Mouse (Mus musculus): ENCODE measurements around the gene Gmppa. TPM values are rescaled to one million over a fixed set of nuclear protein-coding genes. Genes with fewer than 3 reads are reported as not detected.
A peak's percentile ranks its signal among the peaks of the same experiment; 100 is the strongest.

Gene Gmppa
- polyA plus RNA-seq, 1 experiment from 2014 or later, result 57.2 TPM

DNA sequence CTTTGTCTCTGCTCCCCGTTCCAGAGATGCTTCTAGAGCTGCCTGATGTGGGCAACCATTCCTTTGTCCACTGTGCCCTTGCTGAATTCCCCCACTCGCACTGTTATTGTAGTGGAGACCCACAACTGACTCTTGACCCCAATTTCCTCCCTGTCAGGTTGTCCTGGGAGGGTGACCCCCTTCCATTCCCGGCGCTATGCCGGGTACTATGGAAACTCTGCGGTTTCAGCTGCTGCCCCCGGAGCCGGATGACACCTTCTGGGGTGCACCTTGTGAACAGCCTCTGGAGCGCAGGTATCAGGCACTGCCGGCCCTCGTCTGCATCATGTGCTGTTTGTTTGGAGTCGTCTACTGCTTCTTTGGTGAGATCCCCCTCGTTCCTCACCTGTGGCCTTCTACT is 44.3 kb downstream of the Gmppa start:
- H3K4me3 ChIP-seq (ENCODE audit: low read depth, low read length), result no peak overlapping the region; the same call in 1 of the 2 replicates
- peak overlapping the region; percentile 83 for H3K4me2 ChIP-seq
- no peaks in the 10 kb centered on the region for H3K9me3 ChIP-seq (replicated peaks; ENCODE audit: control insufficient read depth, low read length)
- ATAC-seq (replicated peaks; ENCODE audit: insufficient number of reproducible peaks, low FRiP score, low TSS enrichment), result no peak
- peaks cover 17% of the 10 kb centered on the region for H3K36me3 ChIP-seq (ENCODE audit: control insufficient read depth, insufficient read depth, low read length)
- no peak overlapping the region for H3K27ac ChIP-seq (ENCODE audit: low read depth, low read length)
- 19% methylated on average over 13 of the region's 13 CpGs for WGBS (ENCODE audit: insufficient replicate concordance)
- H3K27me3 ChIP-seq (ENCODE audit: control insufficient read depth, insufficient read depth, low read length), result peaks cover 55% of the 10 kb centered on the region
- H3K9ac ChIP-seq (ENCODE audit: low read depth, low read length), result no peak overlapping the region
- peaks cover 27% of the 10 kb centered on the region for H3K4me1 ChIP-seq (ENCODE audit: control insufficient read depth, insufficient read depth, low read length)

DNA sequence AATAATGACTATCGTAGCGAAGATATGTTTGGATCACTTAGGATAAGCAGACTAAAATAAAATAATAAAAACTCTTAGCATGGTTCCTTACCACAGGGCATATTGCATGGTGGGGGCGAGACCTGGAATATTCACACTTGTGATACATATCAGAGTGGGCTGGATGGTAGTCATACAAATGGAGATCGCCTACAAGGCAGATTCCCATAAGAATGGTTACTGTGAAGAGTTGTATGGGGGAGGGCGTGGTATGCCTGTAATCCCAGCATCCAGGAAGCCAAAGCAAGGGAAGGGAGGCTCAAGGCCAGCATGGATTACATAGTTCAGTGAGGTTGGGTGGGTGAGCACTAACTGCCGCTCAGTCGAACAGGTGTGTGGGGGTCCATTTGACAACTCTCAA is 45.0 kb downstream of the Gmppa start:
- 77% methylated on average over 7 of the region's 7 CpGs for WGBS (ENCODE audit: insufficient replicate concordance)
- Histone ChIP-seq H3K36me3 (ENCODE audit: control insufficient read depth, insufficient read depth, low read length) (peaks cover 10% of the 10 kb centered on the region), H3K4me3 (ENCODE audit: low read depth, low read length) (no peak overlapping the region), H3K27ac (ENCODE audit: low read depth, low read length) (no peak overlapping the region), H3K4me1 (ENCODE audit: control insufficient read depth, insufficient read depth, low read length) (peaks cover 27% of the 10 kb centered on the region), H3K4me2 (no peak overlapping the region), H3K27me3 (ENCODE audit: control insufficient read depth, insufficient read depth, low read length) (peaks cover 56% of the 10 kb centered on the region), H3K9ac (ENCODE audit: low read depth, low read length) (no peak overlapping the region), H3K9me3 (replicated peaks; ENCODE audit: control insufficient read depth, low read length) (no peaks in the 10 kb centered on the region)
- no peak for ATAC-seq (replicated peaks; ENCODE audit: insufficient number of reproducible peaks, low FRiP score, low TSS enrichment)

DNA sequence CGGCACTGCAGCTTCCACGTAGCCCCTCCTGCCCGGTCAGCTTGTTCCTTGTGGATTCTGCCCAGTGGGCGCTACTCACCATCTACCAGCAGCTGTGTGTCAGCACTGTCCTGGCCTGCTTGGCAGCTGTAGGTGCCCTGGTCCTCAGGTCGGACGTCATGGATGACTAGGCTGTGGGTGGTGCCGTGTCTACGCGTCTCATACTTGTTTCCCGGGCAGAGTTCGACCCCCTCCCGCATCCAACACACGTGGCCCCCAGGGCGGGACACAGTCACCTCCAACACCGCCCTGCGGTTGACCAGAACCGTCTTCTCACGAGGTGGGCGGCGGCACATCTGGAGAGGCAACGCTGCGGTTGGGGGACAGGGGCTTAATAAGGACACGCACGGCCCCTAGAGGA is 50.8 kb downstream of the Gmppa start:
- ATAC-seq (replicated peaks; ENCODE audit: insufficient number of reproducible peaks, low FRiP score, low TSS enrichment), result no peak
- Histone ChIP-seq H3K9ac (ENCODE audit: low read depth, low read length) (no peak overlapping the region; the same call in 1 of the 2 replicates), H3K4me1 (ENCODE audit: control insufficient read depth, insufficient read depth, low read length) (peaks cover 14% of the 10 kb centered on the region), H3K9me3 (replicated peaks; ENCODE audit: control insufficient read depth, low read length) (no peaks in the 10 kb centered on the region), H3K27ac (ENCODE audit: low read depth, low read length) (no peak overlapping the region), H3K4me3 (ENCODE audit: low read depth, low read length) (no peak overlapping the region), H3K36me3 (ENCODE audit: control insufficient read depth, insufficient read depth, low read length) (peaks cover 18% of the 10 kb centered on the region; the same call in 1 of the 2 replicates), H3K27me3 (ENCODE audit: control insufficient read depth, insufficient read depth, low read length) (peaks cover 66% of the 10 kb centered on the region), H3K4me2 (peak overlapping the region; percentile 69; the same call in 1 of the 2 replicates)
- 14% methylated on average over 24 of the region's 24 CpGs for WGBS (ENCODE audit: insufficient replicate concordance)

DNA sequence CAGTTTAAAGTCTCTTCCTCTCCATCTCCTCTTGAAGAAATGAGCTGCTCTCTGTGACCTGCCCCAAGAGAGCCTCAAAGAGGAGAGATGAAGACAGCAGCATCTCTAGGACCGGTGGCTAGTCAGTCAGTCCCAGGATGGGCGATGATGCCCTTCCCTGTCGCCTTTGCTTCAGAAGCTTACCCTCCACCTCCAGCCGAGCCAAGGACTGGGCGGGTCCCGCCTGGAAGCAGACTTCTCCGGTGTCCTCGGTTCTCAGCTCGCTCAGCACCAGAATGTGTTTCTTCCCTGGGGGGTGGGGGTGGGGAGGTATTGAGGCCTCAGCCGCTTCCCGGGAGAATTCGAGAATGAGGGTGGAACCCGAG is 51.3 kb downstream of the Gmppa start:
- peaks cover 14% of the 10 kb centered on the region for H3K4me1 ChIP-seq (ENCODE audit: control insufficient read depth, insufficient read depth, low read length)
- no peak overlapping the region for H3K27ac ChIP-seq (ENCODE audit: low read depth, low read length)
- H3K4me2 ChIP-seq, result peak overlapping the region; percentile 69
- no peak for ATAC-seq (replicated peaks; ENCODE audit: insufficient number of reproducible peaks, low FRiP score, low TSS enrichment)
- peaks cover 22% of the 10 kb centered on the region; the same call in 1 of the 2 replicates for H3K36me3 ChIP-seq (ENCODE audit: control insufficient read depth, insufficient read depth, low read length)
- 8% methylated on average over 13 of the region's 13 CpGs for WGBS (ENCODE audit: insufficient replicate concordance)
- no peak overlapping the region; the same call in 1 of the 2 replicates for H3K9ac ChIP-seq (ENCODE audit: low read depth, low read length)
- H3K9me3 ChIP-seq (replicated peaks; ENCODE audit: control insufficient read depth, low read length), result no peaks in the 10 kb centered on the region
- peak overlapping the region; percentile 52 for H3K4me3 ChIP-seq (ENCODE audit: low read depth, low read length)
- peaks cover 62% of the 10 kb centered on the region for H3K27me3 ChIP-seq (ENCODE audit: control insufficient read depth, insufficient read depth, low read length)

DNA sequence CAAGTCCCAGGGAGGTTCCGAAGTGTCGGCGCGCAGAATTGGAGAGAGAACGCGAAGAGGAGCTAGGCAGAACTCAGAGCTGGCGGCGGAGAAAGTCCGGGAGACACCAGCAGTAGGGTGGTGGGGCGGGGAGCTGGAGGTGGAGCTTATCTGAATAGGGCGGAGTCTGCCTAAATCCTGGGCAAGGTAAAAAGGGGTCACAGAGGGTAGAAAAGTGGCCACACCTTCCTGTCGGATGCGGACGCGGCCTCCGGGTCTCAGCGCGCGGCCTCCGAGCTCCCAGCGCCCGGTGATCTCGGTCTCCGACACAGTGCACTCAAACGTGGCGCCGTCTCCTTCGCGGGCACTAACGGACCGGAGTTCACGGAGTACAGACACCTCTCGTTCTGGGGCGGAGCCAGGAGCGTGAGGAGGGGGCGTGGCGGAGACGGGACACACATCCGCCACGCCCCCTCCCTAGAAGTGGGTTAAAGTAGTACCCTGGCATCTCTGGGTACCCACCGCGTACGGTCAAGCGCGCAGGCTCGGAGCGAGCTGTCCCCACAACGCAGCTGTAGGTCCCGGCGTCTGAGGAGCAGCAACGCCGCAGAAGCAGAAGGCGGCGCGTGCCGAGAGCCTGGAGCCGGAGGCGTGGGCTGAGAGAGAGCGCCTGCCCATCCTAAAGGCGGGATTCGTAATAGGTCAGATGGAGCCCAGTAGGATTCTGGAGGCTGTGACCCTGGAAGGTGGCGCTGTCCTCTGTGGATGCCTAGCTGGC is 51.9 kb downstream of the Gmppa start:
- H3K27me3 ChIP-seq (ENCODE audit: control insufficient read depth, insufficient read depth, low read length), result peaks cover 56% of the 10 kb centered on the region

DNA sequence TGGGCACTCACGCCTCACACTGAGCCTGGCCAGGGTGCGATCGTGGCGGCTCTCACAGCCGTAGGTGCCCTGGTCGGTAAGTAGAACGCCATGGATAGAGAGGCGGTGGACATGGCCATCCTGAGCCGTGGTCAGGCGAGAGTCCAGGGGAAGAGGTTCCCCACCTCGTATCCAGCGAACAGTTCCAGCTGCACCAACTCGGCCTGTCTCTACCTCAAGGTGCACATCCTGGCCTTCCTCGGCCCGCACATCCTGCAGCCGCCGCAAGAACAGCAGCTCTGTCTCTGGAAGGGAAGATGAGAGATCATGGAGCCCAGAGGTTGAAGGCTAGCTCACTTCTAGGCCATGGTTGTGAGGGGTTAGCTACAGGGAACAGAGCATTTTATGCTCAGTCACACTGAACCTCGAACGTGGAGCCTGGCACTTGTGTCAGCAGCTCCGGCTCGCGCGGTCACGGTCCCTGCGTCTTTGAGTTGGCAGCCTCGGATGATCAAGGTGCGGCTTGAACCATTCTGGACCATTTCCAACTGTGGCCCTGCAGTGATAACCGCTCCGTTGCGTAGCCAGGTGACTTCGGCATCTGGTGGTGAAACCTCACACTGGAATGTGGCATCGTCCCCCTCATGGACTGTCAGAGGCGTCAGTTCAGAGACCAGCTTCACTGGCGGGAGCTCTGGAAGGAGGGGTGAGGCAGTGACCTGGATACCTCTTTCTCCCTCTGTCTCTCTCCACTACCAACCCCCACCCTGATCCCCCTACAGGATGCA is 55.2 kb downstream of the Gmppa start:
- Histone ChIP-seq H3K36me3 (ENCODE audit: control insufficient read depth, insufficient read depth, low read length) (peaks cover 30% of the 10 kb centered on the region), H3K4me2 (no peak overlapping the region)
- 81% methylated on average over 34 of the region's 34 CpGs for WGBS (ENCODE audit: insufficient replicate concordance)

More for the DNA sequence above, 51.9 kb downstream of the Gmppa start:
- Histone ChIP-seq H3K9ac (ENCODE audit: low read depth, low read length) (0 out of 2 replicates have a peak overlapping the region, but pooled peaks have one; percentile 22), H3K36me3 (ENCODE audit: control insufficient read depth, insufficient read depth, low read length) (peaks cover 28% of the 10 kb centered on the region), H3K4me2 (peak overlapping the region; percentile 69), H3K9me3 (replicated peaks; ENCODE audit: control insufficient read depth, low read length) (no peaks in the 10 kb centered on the region), H3K4me1 (ENCODE audit: control insufficient read depth, insufficient read depth, low read length) (peaks cover 14% of the 10 kb centered on the region), H3K4me3 (ENCODE audit: low read depth, low read length) (peak overlapping the region; percentile 52), H3K27ac (ENCODE audit: low read depth, low read length) (no peak overlapping the region)
- 2% methylated on average over 62 of the region's 62 CpGs for WGBS (ENCODE audit: insufficient replicate concordance)
- ATAC-seq (replicated peaks; ENCODE audit: insufficient number of reproducible peaks, low FRiP score, low TSS enrichment), result peak; percentile 36

DNA sequence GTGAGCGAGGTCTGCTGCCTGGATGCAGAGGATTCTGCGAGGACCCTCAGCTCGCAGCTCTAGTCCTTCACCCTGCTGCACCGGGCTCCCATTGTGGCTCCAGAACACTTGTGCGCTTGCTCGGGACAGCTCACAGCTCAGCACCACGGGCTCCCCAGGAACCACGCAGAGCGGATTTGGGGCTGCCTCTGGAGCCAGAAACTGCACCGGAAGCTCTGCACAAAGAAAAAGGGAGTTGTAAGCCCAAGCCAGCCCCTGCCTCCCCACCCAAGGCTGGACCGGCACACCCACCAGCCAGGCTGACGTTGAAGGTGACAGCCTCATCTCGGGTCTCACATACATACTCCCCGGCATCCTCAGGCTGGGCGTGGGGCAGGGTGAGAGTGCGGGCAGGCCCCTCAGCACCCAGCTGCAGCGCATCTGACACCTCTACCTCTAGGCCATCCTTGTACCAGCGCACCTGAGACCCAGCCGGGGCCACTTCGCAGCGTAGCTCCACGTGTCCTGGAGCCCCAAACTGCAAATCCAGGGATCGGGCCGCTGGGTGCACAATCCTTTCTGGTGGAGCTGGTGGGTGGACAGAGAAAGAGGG is 56.9 kb downstream of the Gmppa start:
- WGBS (ENCODE audit: insufficient replicate concordance), result 43% methylated on average over 24 of the region's 24 CpGs
- Histone ChIP-seq H3K27me3 (ENCODE audit: control insufficient read depth, insufficient read depth, low read length) (peaks cover 10% of the 10 kb centered on the region), H3K36me3 (ENCODE audit: control insufficient read depth, insufficient read depth, low read length) (peaks cover 38% of the 10 kb centered on the region), H3K9ac (ENCODE audit: low read depth, low read length) (no peak overlapping the region), H3K4me3 (ENCODE audit: low read depth, low read length) (no peak overlapping the region), H3K27ac (ENCODE audit: low read depth, low read length) (no peak overlapping the region), H3K9me3 (replicated peaks; ENCODE audit: control insufficient read depth, low read length) (no peaks in the 10 kb centered on the region), H3K4me1 (ENCODE audit: control insufficient read depth, insufficient read depth, low read length) (peaks cover 6% of the 10 kb centered on the region), H3K4me2 (no peak overlapping the region)
- no peak for ATAC-seq (replicated peaks; ENCODE audit: insufficient number of reproducible peaks, low FRiP score, low TSS enrichment)

More for the DNA sequence above, 55.2 kb downstream of the Gmppa start:
- no peak for ATAC-seq (replicated peaks; ENCODE audit: insufficient number of reproducible peaks, low FRiP score, low TSS enrichment)
- Histone ChIP-seq H3K9me3 (replicated peaks; ENCODE audit: control insufficient read depth, low read length) (no peaks in the 10 kb centered on the region), H3K27me3 (ENCODE audit: control insufficient read depth, insufficient read depth, low read length) (peaks cover 25% of the 10 kb centered on the region), H3K9ac (ENCODE audit: low read depth, low read length) (no peak overlapping the region), H3K4me3 (ENCODE audit: low read depth, low read length) (no peak overlapping the region), H3K27ac (ENCODE audit: low read depth, low read length) (no peak overlapping the region), H3K4me1 (ENCODE audit: control insufficient read depth, insufficient read depth, low read length) (peaks cover 14% of the 10 kb centered on the region)
